Mouse (Mus musculus) kidney, adult 8-10 months (tissue): ENCODE data around the gene Gsk3a.
A peak's percentile ranks its signal among the peaks of the same experiment; 100 is the strongest.

Experiments used
- DNase-seq, 2 experiments: peaks; one replicate each; pipeline ENCODE4 v3.0.0; 2022

Gene Gsk3a

GRCm38 (mm10) chr7:25219756-25220456 lies 17.7 kb downstream of the Gsk3a start:
- peak; percentile 97 for DNase-seq

GRCm38 (mm10) chr7:25219416-25219750 lies 18.3 kb downstream of the Gsk3a start:
- DNase-seq = peak in 1 of 2 experiments; percentile 36

GRCm38 (mm10) chr7:25218705-25219415 lies 18.8 kb downstream of the Gsk3a start:
- peak; percentile 41 to 42 for DNase-seq

GRCm38 (mm10) chr7:25217653-25218395 lies 19.8 kb downstream of the Gsk3a start:
- DNase-seq = peak; percentile 44 to 52

GRCm38 (mm10) chr7:25214172-25214571 lies 23.5 kb downstream of the Gsk3a start:
- DNase-seq = no peak

GRCm38 (mm10) chr7:25213099-25213498 lies 24.6 kb downstream of the Gsk3a start:
- no peak for DNase-seq

GRCm38 (mm10) chr7:25210482-25210881 lies 27.2 kb downstream of the Gsk3a start:
- no peak for DNase-seq

- no peak for DNase-seq
These were observed 28.5 kb downstream of the Gsk3a start for GRCm38 (mm10) chr7:25209161-25209622.

GRCm38 (mm10) chr7:25206094-25206830 lies 31.4 kb downstream of the Gsk3a start:
- DNase-seq = no peak

- no peak for DNase-seq
These were observed 32.1 kb downstream of the Gsk3a start for GRCm38 (mm10) chr7:25205355-25206093.

- DNase-seq = no peak
These were observed 34.0 kb downstream of the Gsk3a start for GRCm38 (mm10) chr7:25203624-25204023.

GRCm38 (mm10) chr7:25197384-25198018 lies 40.1 kb downstream of the Gsk3a start:
- DNase-seq = peak in 1 of 2 experiments; percentile 18

GRCm38 (mm10) chr7:25196107-25196506 lies 41.5 kb downstream of the Gsk3a start:
- no peak for DNase-seq

GRCm38 (mm10) chr7:25195148-25195547 lies 42.5 kb downstream of the Gsk3a start:
- no peak for DNase-seq

- no peak for DNase-seq
These were observed 45.5 kb downstream of the Gsk3a start for GRCm38 (mm10) chr7:25192110-25192509.

GRCm38 (mm10) chr7:25190806-25191205 lies 46.8 kb downstream of the Gsk3a start:
- no peak for DNase-seq

- peak; percentile 75 to 85 for DNase-seq
These were observed 49.7 kb downstream of the Gsk3a start for GRCm38 (mm10) chr7:25187662-25188650.

GRCm38 (mm10) chr7:25184091-25184490 lies 53.6 kb downstream of the Gsk3a start:
- no peak for DNase-seq

- no peak for DNase-seq
These were observed 55.8 kb downstream of the Gsk3a start for GRCm38 (mm10) chr7:25181814-25182213.

GRCm38 (mm10) chr7:25181331-25181790 lies 56.3 kb downstream of the Gsk3a start:
- DNase-seq = no peak
